Mouse (Mus musculus) thymus, adult 2 months (tissue): ENCODE data around the gene Por.

Experiments used
- CTCF ChIP-seq: fragments of 200-500 bp; IDR thresholded peaks from 2 replicates; pipeline ENCODE4 v1.5.1; 2012; ENCODE audit warnings: mild to moderate bottlenecking, control low read depth, low read length, moderate library complexity, borderline replicate concordance; ENCODE audit not compliant: control insufficient read depth, poor library complexity, insufficient read depth; ENCODE audit errors: extremely low read depth
- POLR2A ChIP-seq: fragments of 200-500 bp; IDR thresholded peaks from 2 replicates; pipeline ENCODE4 v1.6.1; 2012; ENCODE audit warnings: mild to moderate bottlenecking, low read length, control low read depth, moderate library complexity; ENCODE audit not compliant: control insufficient read depth, poor library complexity, insufficient read depth; ENCODE audit errors: extremely low read depth

- TF ChIP-seq CTCF, result no peak
- no peak for TF ChIP-seq POLR2A
Measured at GRCm38 (mm10) chr5:135730278-135730677, 60.4 kb downstream of the Por start.
